Mouse (Mus musculus) cerebellum, adult 9-11 months (tissue): ENCODE results near the gene Atg7.
A peak's percentile ranks its signal among the peaks of the same experiment; 100 is the strongest.
"Not testable (repeated sequence)": the region's sequence is repeated elsewhere in the genome, so short reads cannot be mapped to it uniquely, and the experiment has no call there.

Source experiments
- DNase-seq: peaks from one replicate; pipeline ENCODE4 v3.0.0; 2022

Atg7 gene

GRCm38 (mm10) chr6:114642601-114643528 is at the start of gene Atg7:
Gene Atg7 (plus strand): TSS chr6:114643097.
- DNase-seq = peak; percentile 91

GRCm38 (mm10) chr6:114614076-114614475 is 28.8 kb upstream of the Atg7 start:
- DNase-seq = peak; percentile 10

- not testable (repeated sequence) for DNase-seq
These were observed 9.0 kb upstream of the Atg7 start for GRCm38 (mm10) chr6:114633886-114634285.

GRCm38 (mm10) chr6:114643716-114644115 is 819 bp downstream of the Atg7 start:
- peak; percentile 7 for DNase-seq

- no peak for DNase-seq
These were observed 1.6 kb downstream of the Atg7 start for GRCm38 (mm10) chr6:114644531-114644930.

GRCm38 (mm10) chr6:114646201-114646600 is 3.3 kb downstream of the Atg7 start:
- DNase-seq = no peak

GRCm38 (mm10) chr6:114647011-114647410 is 4.1 kb downstream of the Atg7 start:
- no peak for DNase-seq

- DNase-seq = no peak
These were observed 5.6 kb downstream of the Atg7 start for GRCm38 (mm10) chr6:114648352-114649030.

- no peak for DNase-seq
These were observed 9.3 kb downstream of the Atg7 start for GRCm38 (mm10) chr6:114652209-114652608.

GRCm38 (mm10) chr6:114656826-114657600 is 14.1 kb downstream of the Atg7 start:
- DNase-seq = no peak

- no peak for DNase-seq
These were observed 14.9 kb downstream of the Atg7 start for GRCm38 (mm10) chr6:114657807-114658206.

GRCm38 (mm10) chr6:114659278-114659991 is 16.5 kb downstream of the Atg7 start:
- no peak for DNase-seq

GRCm38 (mm10) chr6:114659992-114660800 is 17.3 kb downstream of the Atg7 start:
- no peak for DNase-seq

GRCm38 (mm10) chr6:114663707-114664106 is 20.8 kb downstream of the Atg7 start:
- DNase-seq = no peak

GRCm38 (mm10) chr6:114664716-114665115 is 21.8 kb downstream of the Atg7 start:
- DNase-seq = no peak

- DNase-seq = no peak
These were observed 24.6 kb downstream of the Atg7 start for GRCm38 (mm10) chr6:114667518-114667917.

- no peak for DNase-seq
These were observed 31.9 kb downstream of the Atg7 start for GRCm38 (mm10) chr6:114674771-114675170.

- no peak for DNase-seq
These were observed 33.2 kb downstream of the Atg7 start for GRCm38 (mm10) chr6:114676091-114676490.

GRCm38 (mm10) chr6:114682092-114682711 is 39.3 kb downstream of the Atg7 start:
- no peak for DNase-seq

GRCm38 (mm10) chr6:114683741-114684140 is 40.8 kb downstream of the Atg7 start:
- no peak for DNase-seq

GRCm38 (mm10) chr6:114684407-114684806 is 41.5 kb downstream of the Atg7 start:
- no peak for DNase-seq
